ENCODE assay signal across 12 mouse cellular contexts in the genomic region with DNA sequence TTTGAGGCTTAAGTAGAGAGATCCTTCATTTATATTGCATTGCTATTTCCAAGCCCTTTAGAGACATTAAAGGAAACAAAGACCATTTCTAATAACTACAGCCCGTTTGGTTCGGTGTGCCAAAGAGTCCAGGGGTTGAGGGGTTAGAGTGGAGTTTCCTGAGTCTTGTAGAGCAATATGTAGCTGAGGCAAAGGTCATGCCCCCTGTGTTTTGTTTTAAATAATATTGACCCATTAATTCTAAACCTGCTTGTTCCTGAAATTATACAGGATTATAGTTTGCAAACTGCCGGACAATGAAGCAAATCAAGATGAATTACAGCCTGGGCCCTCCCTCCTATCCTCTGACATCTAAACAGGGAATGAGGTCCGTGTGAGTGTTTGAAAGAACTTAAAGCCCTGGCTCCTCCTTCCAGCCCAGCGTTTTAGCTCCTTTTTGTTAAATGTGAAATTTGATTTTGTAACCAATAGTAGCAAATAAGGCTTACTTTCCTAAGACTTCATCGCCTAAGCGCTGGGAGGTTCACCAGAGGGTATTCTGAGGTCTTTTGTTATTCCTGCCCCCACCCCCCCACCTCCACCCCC. TPM values are rescaled to one million over a fixed set of nuclear protein-coding genes. Genes with fewer than 3 reads are reported as not detected.
DNase-seq lines count a peak whose midpoint lies in the region; ATAC-seq lines count a peak whose summit lies in the region.
"Had no signal": no experiment of that assay in that cellular context is flagged by ENCODE, and none has a peak within 500 bp of the region (broad histone marks: within the 10 kb centered on the region; RNA-seq: fewer than 3 reads in every experiment).

No protein-coding gene starts in this region.

- H3K27ac ChIP-seq in hindbrain, embryonic 14.5 days: no peak overlapping the region
- no peak overlapping the region for H3K27ac ChIP-seq in hindbrain, embryonic 16.5 days (ENCODE audit: low read depth, low read length)
- no peak overlapping the region for H3K27ac ChIP-seq in embryonic facial prominence, embryonic 11.5 days (replicated peaks; ENCODE audit: low read depth, low read length)
- H3K27ac ChIP-seq: limb, embryonic 12.5 days; lung, embryonic 15.5 days had no signal

- DNase-seq in hindbrain, embryonic 14.5 days (ENCODE audit: low spot score): peak; percentile 35
- DNase-seq in embryo, embryonic 10.5 days (ENCODE audit: low spot score): peak; percentile 68
- DNase-seq in embryonic facial prominence, embryonic 11.5 days (ENCODE audit: low spot score): peak; percentile 50
- DNase-seq in retina, postnatal 1 day: peak; percentile 28
- no peak for DNase-seq in thymus, postnatal 4 days
- DNase-seq in ovary, postnatal 36 days (ENCODE audit: low spot score): no peak
- DNase-seq: spleen, adult 18-20 months had no signal

- no peaks in the 10 kb centered on the region for H3K9me3 ChIP-seq in hindbrain, embryonic 14.5 days (ENCODE audit: control insufficient read depth, low read length)
- H3K9me3 ChIP-seq in hindbrain, embryonic 16.5 days (ENCODE audit: control insufficient read depth, low read length): no peaks in the 10 kb centered on the region
- H3K9me3 ChIP-seq in embryonic facial prominence, embryonic 11.5 days (replicated peaks; ENCODE audit: control insufficient read depth, low read length): no peaks in the 10 kb centered on the region
- H3K9me3 ChIP-seq: limb, embryonic 12.5 days; lung, embryonic 15.5 days had no signal

- H3K9ac ChIP-seq in hindbrain, embryonic 14.5 days: no peak overlapping the region
- H3K9ac ChIP-seq in hindbrain, embryonic 16.5 days (ENCODE audit: low read depth, low read length): no peak overlapping the region
- H3K9ac ChIP-seq in embryonic facial prominence, embryonic 11.5 days (replicated peaks; ENCODE audit: low read length): no peak overlapping the region
- H3K9ac ChIP-seq: limb, embryonic 12.5 days; lung, embryonic 15.5 days had no signal

- H3K27me3 ChIP-seq in hindbrain, embryonic 14.5 days (ENCODE audit: control insufficient read depth, insufficient read depth, low read length): peaks cover 92% of the 10 kb centered on the region
- peaks cover 28% of the 10 kb centered on the region for H3K27me3 ChIP-seq in hindbrain, embryonic 16.5 days (replicated peaks; ENCODE audit: control insufficient read depth, insufficient read depth, low read length)
- H3K27me3 ChIP-seq in embryonic facial prominence, embryonic 11.5 days (ENCODE audit: control insufficient read depth, insufficient read depth, low read length): peaks cover 39% of the 10 kb centered on the region

- no peaks in the 10 kb centered on the region for H3K4me1 ChIP-seq in hindbrain, embryonic 14.5 days (replicated peaks; ENCODE audit: control insufficient read depth, insufficient read depth, low read length)
- H3K4me1 ChIP-seq in hindbrain, embryonic 16.5 days (ENCODE audit: control insufficient read depth, insufficient read depth, low read depth, low read length): no peaks in the 10 kb centered on the region
- H3K4me1 ChIP-seq in embryonic facial prominence, embryonic 11.5 days (ENCODE audit: control insufficient read depth, insufficient read depth, low read length): peaks cover 5% of the 10 kb centered on the region; the same call in 1 of the 2 replicates

- WGBS in hindbrain, embryonic 14.5 days: under 1% methylated on average over 7 of the region's 7 CpGs
- WGBS in hindbrain, embryonic 16.5 days: under 1% methylated on average over 7 of the region's 7 CpGs
- WGBS in embryonic facial prominence, embryonic 11.5 days: under 1% methylated on average over 7 of the region's 7 CpGs

- no peak for ATAC-seq in hindbrain, embryonic 14.5 days (ENCODE audit: low FRiP score)
- ATAC-seq in hindbrain, embryonic 16.5 days: no peak
- ATAC-seq in embryonic facial prominence, embryonic 11.5 days (replicated peaks; ENCODE audit: insufficient number of reproducible peaks, low FRiP score, low TSS enrichment, low read depth): no peak
- ATAC-seq: midbrain, embryonic 16.5 days had no signal

- H3K4me3 ChIP-seq in hindbrain, embryonic 14.5 days (replicated peaks; ENCODE audit: low read length): no peak overlapping the region
- H3K4me3 ChIP-seq in hindbrain, embryonic 16.5 days (ENCODE audit: low read length): no peak overlapping the region
- H3K4me3 ChIP-seq in embryonic facial prominence, embryonic 11.5 days (ENCODE audit: low read depth, low read length): no peak overlapping the region
- H3K4me3 ChIP-seq: erythroblast, embryonic 14.5 days; limb, embryonic 12.5 days; lung, embryonic 15.5 days had no signal

- no peak overlapping the region for H3K4me2 ChIP-seq in hindbrain, embryonic 14.5 days (replicated peaks)
- H3K4me2 ChIP-seq in hindbrain, embryonic 16.5 days (ENCODE audit: low read length): no peak overlapping the region
- H3K4me2 ChIP-seq in embryonic facial prominence, embryonic 11.5 days (ENCODE audit: low read depth, low read length): no peak overlapping the region
- H3K4me2 ChIP-seq: limb, embryonic 12.5 days; lung, embryonic 15.5 days had no signal

- H3K36me3 ChIP-seq in hindbrain, embryonic 14.5 days (replicated peaks; ENCODE audit: control insufficient read depth, insufficient read depth): no peaks in the 10 kb centered on the region
- no peaks in the 10 kb centered on the region for H3K36me3 ChIP-seq in hindbrain, embryonic 16.5 days (ENCODE audit: control insufficient read depth, insufficient read depth, low read length)
- no peaks in the 10 kb centered on the region for H3K36me3 ChIP-seq in embryonic facial prominence, embryonic 11.5 days (replicated peaks; ENCODE audit: control insufficient read depth, insufficient read depth, low read depth, low read length)
- H3K36me3 ChIP-seq: limb, embryonic 12.5 days; lung, embryonic 15.5 days had no signal

RNA-seq across cellular contexts. Expression of gene Pitx2, which starts 20.5 kb away (rescaled TPM):
- polyA plus RNA-seq in hindbrain, embryonic 14.5 days (2014; fragmentation: Nextera tagmentation; extraction: Ambion mirVana): 1.3 and 2.0 TPM in 2 replicates
- 2.7 and 3.1 TPM in 2 replicates for polyA plus RNA-seq in hindbrain, embryonic 16.5 days (2015; fragmentation: Nextera tagmentation; extraction: Ambion mirVana)
- polyA plus RNA-seq in embryonic facial prominence, embryonic 11.5 days (2014; fragmentation: Nextera tagmentation; extraction: Ambion mirVana): 35.6 and 41.4 TPM in 2 replicates
- polyA plus RNA-seq: erythroblast, embryonic 14.5 days had no signal

Comparison
In these comparisons a context has a peak if more than half of its experiments do, and no peak if none do; other contexts are left out.
1. DNase-seq: peak in hindbrain, embryonic 14.5 days (single experiment), embryo, embryonic 10.5 days (single experiment), embryonic facial prominence, embryonic 11.5 days (single experiment) and retina, postnatal 1 day (single experiment); none in thymus, postnatal 4 days (single experiment) and ovary, postnatal 36 days (single experiment).